Mouse (Mus musculus) left cerebral cortex, adult 18-20 months (tissue): ENCODE results near the gene Pcp4l1. TPM values are rescaled to one million over a fixed set of nuclear protein-coding genes. Genes with fewer than 3 reads are reported as not detected.
"Not testable (repeated sequence)": the region's sequence is repeated elsewhere in the genome, so short reads cannot be mapped to it uniquely, and the experiment has no call there.

Experiments
- DNase-seq, 2 experiments: peaks; one replicate each; pipeline ENCODE4 v3.0.0; 2021 to 2022; ENCODE audit warnings: low spot score in 2 of 2, mixed read lengths in 1 of 2
- long read RNA-seq, 2 experiments: library from polyadenylated mRNA; stranded (forward); transcript quantifications; one replicate each; pipeline ENCODE4 v2.0.0; 2021
- total RNA-seq, 2 experiments: library from RNA; stranded (reverse); gene quantifications; 2 replicates each; pipeline ENCODE4 v1.2.3; 2021

Pcp4l1 gene
- total RNA-seq: 100 to 1,000 TPM; 114 to 132 TPM
- long read RNA-seq, experiment 1, transcript Pcp4l1-201 (3 exons, 1,577 nt): major isoform, 120 of 124 reads
- long read RNA-seq, experiment 1, partial matches to known transcripts: 4 of 124 reads
- long read RNA-seq, experiment 1, other reads (novel, unspliced or antisense): 0 of 124 reads
- long read RNA-seq, experiment 2, transcript Pcp4l1-201 (3 exons, 1,577 nt): major isoform, 93 of 98 reads
- long read RNA-seq, experiment 2, partial matches to known transcripts: 0 of 98 reads
- long read RNA-seq, experiment 2, other reads (novel, unspliced or antisense): 5 of 98 reads

GRCm38 (mm10) chr1:171195887-171196397 is at the start of gene Pcp4l1:
TSS of gene Pcp4l1 (minus strand) at chr1:171196268.
- peak; percentile 55 to 57 for DNase-seq

GRCm38 (mm10) chr1:171245353-171245752 is 49.3 kb upstream of the Pcp4l1 start:
- no peak for DNase-seq

- not testable (repeated sequence) for DNase-seq
These were observed 45.9 kb upstream of the Pcp4l1 start for GRCm38 (mm10) chr1:171241952-171242351.

- no peak for DNase-seq
These were observed 44.8 kb upstream of the Pcp4l1 start for GRCm38 (mm10) chr1:171240911-171241310.

- DNase-seq: no peak
These were observed 44.1 kb upstream of the Pcp4l1 start for GRCm38 (mm10) chr1:171239992-171240744.

GRCm38 (mm10) chr1:171238463-171238862 is 42.4 kb upstream of the Pcp4l1 start:
- peak; percentile 53 to 55 for DNase-seq

- no peak for DNase-seq
These were observed 41.4 kb upstream of the Pcp4l1 start for GRCm38 (mm10) chr1:171237438-171237837.

- DNase-seq: no peak
These were observed 39.7 kb upstream of the Pcp4l1 start for GRCm38 (mm10) chr1:171235791-171236190.

- DNase-seq: no peak
These were observed 38.5 kb upstream of the Pcp4l1 start for GRCm38 (mm10) chr1:171234538-171234937.

- no peak for DNase-seq
These were observed 38.1 kb upstream of the Pcp4l1 start, which contains the start of gene Fcer1g for GRCm38 (mm10) chr1:171234126-171234525. TSS of gene Fcer1g (minus strand) at chr1:171234365.

- DNase-seq: no peak
These were observed 37.0 kb upstream of the Pcp4l1 start for GRCm38 (mm10) chr1:171232800-171233730.

- no peak for DNase-seq
These were observed 36.3 kb upstream of the Pcp4l1 start for GRCm38 (mm10) chr1:171232348-171232747.

- DNase-seq: no peak
These were observed 35.8 kb upstream of the Pcp4l1 start for GRCm38 (mm10) chr1:171231844-171232243.

- DNase-seq: no peak
These were observed 34.1 kb upstream of the Pcp4l1 start for GRCm38 (mm10) chr1:171230215-171230614.

GRCm38 (mm10) chr1:171229750-171230149 is 33.7 kb upstream of the Pcp4l1 start:
- DNase-seq: no peak

GRCm38 (mm10) chr1:171227879-171228278 is 31.8 kb upstream of the Pcp4l1 start:
- no peak for DNase-seq

- no peak for DNase-seq
These were observed 30.7 kb upstream of the Pcp4l1 start for GRCm38 (mm10) chr1:171226780-171227179.

GRCm38 (mm10) chr1:171224857-171225256 is 28.8 kb upstream of the Pcp4l1 start, which contains the start of gene Apoa2:
TSS of gene Apoa2 (plus strand) at chr1:171225054.
- no peak for DNase-seq

- DNase-seq: no peak
These were observed 27.7 kb upstream of the Pcp4l1 start for GRCm38 (mm10) chr1:171223796-171224195.

- DNase-seq: no peak
These were observed 27.1 kb upstream of the Pcp4l1 start for GRCm38 (mm10) chr1:171223168-171223567.
